Mouse (Mus musculus): ENCODE measurements around the gene Endod1.

The Endod1 gene

GRCm38 (mm10) chr9:14381353-14382055 is at the start of gene Endod1:
Gene Endod1, minus strand, starts transcription at chr9:14381507.
- DNase-seq (ENCODE audit: low spot score): no peak

- no peak for DNase-seq (ENCODE audit: low spot score)
Measured at GRCm38 (mm10) chr9:14409153-14409552, 27.8 kb upstream of the Endod1 start.

GRCm38 (mm10) chr9:14408044-14408443 is 26.7 kb upstream of the Endod1 start:
- DNase-seq (ENCODE audit: low spot score): no peak

GRCm38 (mm10) chr9:14406056-14406455 is 24.7 kb upstream of the Endod1 start:
- no peak for DNase-seq (ENCODE audit: low spot score)

GRCm38 (mm10) chr9:14402099-14402498 is 20.8 kb upstream of the Endod1 start:
- no peak for DNase-seq (ENCODE audit: low spot score)

- no peak for DNase-seq (ENCODE audit: low spot score)
Measured at GRCm38 (mm10) chr9:14400392-14400791, 19.1 kb upstream of the Endod1 start.

GRCm38 (mm10) chr9:14398946-14399345 is 17.6 kb upstream of the Endod1 start:
- no peak for DNase-seq (ENCODE audit: low spot score)

GRCm38 (mm10) chr9:14398084-14398483 is 16.8 kb upstream of the Endod1 start:
- DNase-seq (ENCODE audit: low spot score): no peak

GRCm38 (mm10) chr9:14397449-14397819 is 16.1 kb upstream of the Endod1 start:
- no peak for DNase-seq (ENCODE audit: low spot score)

GRCm38 (mm10) chr9:14396819-14397448 is 15.6 kb upstream of the Endod1 start:
- DNase-seq (ENCODE audit: low spot score): no peak

- DNase-seq (ENCODE audit: low spot score): no peak
Measured at GRCm38 (mm10) chr9:14396096-14396495, 14.8 kb upstream of the Endod1 start.

GRCm38 (mm10) chr9:14394956-14395561 is 13.8 kb upstream of the Endod1 start:
- DNase-seq (ENCODE audit: low spot score): no peak

GRCm38 (mm10) chr9:14391841-14392318 is 10.6 kb upstream of the Endod1 start:
- DNase-seq (ENCODE audit: low spot score): no peak

- DNase-seq (ENCODE audit: low spot score): no peak
Measured at GRCm38 (mm10) chr9:14391286-14391685, 10.0 kb upstream of the Endod1 start.

- DNase-seq (ENCODE audit: low spot score): no peak
Measured at GRCm38 (mm10) chr9:14390278-14390677, 9.0 kb upstream of the Endod1 start.

- DNase-seq (ENCODE audit: low spot score): no peak
Measured at GRCm38 (mm10) chr9:14389050-14389621, 7.8 kb upstream of the Endod1 start.

GRCm38 (mm10) chr9:14388001-14388400 is 6.7 kb upstream of the Endod1 start:
- no peak for DNase-seq (ENCODE audit: low spot score)

- DNase-seq (ENCODE audit: low spot score): no peak
Measured at GRCm38 (mm10) chr9:14386831-14387230, 5.5 kb upstream of the Endod1 start.

- no peak for DNase-seq (ENCODE audit: low spot score)
Measured at GRCm38 (mm10) chr9:14385665-14386064, 4.4 kb upstream of the Endod1 start.

- DNase-seq (ENCODE audit: low spot score): no peak
Measured at GRCm38 (mm10) chr9:14383186-14383920, 2.0 kb upstream of the Endod1 start.

GRCm38 (mm10) chr9:14382256-14382791 is 1.0 kb upstream of the Endod1 start:
- DNase-seq (ENCODE audit: low spot score): no peak
